Mouse (Mus musculus): ENCODE results near the gene Kcnn1.

Gene Kcnn1

DNA sequence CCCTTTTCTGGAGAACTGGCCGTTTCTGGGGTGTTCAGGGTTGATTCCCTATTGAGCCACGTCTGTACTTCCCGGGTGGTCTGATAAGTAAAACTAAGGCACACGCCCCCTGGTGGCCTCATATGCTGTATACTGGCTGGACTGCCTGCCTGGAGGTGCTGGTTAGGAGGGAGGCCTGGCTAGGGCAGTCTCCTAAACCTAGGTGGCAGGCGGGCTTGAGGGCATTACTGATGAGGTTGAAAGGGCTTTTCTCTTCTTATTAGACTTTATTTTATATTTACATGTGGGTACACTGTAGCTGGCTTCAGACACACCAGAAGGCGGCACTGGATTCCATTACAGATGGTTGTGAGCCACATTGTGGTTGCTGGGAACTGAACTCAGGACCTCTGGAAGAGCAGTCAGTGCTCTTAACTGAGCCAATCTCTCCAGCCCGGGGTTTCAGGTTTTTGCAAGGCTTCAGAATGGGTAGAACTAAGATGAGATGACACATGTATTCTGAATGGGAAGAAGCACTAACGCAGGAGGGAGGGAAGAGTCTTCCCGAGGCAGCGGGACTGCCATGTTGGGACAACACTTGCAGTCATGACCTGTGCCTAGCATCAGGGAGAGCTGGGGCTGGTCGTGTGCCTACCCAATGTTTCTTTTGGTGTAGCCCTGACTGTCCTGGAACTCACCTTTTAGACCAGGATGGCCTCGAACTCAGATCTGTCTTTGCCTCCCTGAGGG lies 30.8 kb upstream of the Kcnn1 start:
- peak; percentile 69 for DNase-seq (ENCODE audit: low spot score)

DNA sequence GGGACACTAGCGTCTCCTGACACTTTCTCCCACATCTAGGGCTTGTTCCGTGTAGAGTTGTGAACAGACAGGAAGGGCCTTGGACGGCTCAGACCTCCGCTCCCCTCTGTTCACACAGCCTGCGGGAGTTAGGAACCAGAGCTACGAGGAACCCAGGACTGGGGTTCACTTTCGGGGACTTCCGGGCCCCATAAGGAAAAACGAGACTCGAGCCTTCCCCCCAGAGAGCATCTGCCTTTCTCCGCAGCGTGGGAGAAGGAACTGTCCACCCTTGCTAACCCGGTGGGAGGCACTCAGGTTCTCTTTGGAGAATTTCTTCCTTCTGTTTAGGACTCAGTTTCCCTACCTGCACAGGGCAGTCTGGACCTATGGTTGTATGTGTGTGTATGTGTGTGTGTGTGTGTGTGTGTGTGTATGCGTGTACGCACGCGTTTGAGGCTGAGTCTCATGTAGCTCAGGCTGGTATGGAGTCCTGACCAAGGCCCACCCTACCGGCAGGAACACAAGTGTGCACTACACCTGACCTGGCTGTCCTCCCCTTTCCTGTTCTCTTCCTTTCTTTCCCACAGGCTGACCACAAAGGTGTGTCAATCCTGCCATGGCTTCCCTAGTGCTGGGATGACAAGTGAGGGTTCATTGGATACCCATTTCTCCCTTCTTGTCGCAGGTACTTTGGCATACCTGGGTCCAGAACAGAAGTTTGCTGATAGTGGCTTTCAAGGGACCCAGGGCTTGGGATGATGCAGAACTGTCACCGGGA lies 30.0 kb upstream of the Kcnn1 start:
- no peak for DNase-seq (ENCODE audit: low spot score)

DNA sequence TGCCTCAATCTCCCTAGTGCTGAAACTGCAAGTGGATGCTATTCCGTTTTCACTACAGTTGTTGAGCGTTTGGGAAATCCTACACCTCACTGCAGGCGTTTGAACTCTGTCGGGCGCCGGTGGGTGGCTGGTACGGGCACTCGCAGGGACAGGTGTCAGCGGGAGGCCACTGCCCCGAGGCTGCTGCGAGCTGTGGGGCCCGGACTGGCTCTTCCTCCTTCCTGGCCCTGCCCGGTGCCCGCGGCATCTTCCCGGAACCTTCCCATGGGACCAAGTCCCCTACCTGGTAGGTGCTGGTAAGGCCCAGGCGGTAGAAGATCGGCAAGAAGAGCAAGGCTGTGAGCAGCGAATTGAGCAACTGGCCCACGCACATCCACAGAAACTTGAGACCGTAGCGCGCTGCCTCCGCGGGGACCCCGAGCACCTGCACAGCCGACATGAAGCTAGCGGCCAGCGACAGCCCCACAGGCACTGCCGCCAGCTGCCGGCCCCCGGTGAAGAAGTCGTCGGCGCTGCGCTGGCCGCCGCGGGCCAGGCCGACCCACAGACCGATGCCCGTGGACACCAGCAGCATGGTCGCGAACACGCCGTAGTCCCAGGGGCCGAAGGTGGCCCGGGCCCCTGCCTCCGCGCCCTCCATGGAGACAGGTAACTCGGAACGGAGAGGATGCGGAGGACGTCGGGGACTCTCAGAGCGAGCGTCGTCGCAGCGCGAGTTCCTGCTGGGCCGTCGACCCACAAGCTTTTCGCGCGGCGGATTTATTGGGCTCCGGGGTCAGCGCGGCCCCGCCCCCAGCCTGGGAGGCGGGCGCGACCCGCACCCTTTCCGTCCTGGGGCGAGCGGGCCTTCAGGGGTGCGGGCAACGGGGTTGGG lies 29.2 kb upstream of the Kcnn1 start, which contains the start of gene Slc5a5:
Gene Slc5a5 (minus strand): TSS at position 736 of the 874 bp plus-strand sequence.
- DNase-seq (ENCODE audit: low spot score): no peak

DNA sequence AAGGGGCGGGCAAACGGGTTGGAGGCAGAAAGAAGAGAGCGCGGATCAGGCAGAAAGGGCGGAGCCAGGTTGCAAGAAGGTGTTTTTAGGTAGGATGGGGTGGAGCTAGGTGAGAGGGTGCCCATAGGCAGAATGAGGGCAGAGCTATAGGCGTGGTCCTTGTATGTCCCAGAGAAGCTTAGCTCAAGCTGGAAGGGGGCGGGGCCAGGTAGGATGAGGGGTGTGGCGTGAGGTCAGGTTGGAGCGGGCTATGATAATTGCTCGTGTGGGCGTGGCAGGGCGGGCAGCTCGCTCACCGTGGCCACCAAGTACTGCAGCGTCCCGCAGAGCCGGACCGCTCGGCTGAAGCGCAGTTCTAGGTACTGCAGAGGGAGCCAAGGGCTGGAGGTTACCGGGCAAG lies 28.3 kb upstream of the Kcnn1 start:
- peak; percentile 80 for DNase-seq (ENCODE audit: low spot score)

DNA sequence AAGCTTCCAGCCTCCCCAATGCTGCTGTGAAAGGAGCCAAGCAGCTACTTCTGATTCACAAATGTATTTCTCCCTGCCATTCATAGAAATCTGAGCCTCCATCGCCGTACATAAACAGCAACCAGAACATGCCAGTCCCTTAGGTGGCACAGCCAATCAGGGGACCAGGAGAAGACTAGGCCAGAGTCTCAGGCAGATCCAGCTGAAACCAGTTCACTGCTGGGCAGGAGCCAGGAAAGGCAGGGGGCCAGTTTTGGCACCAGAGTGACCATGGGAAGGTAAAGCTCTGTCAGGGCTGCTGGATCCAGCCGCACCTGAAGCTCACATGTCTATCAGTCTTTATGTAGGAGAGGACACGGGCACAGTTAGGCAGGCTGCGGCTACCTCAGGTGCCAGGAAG lies 27.6 kb upstream of the Kcnn1 start:
- no peak for DNase-seq (ENCODE audit: low spot score)

DNA sequence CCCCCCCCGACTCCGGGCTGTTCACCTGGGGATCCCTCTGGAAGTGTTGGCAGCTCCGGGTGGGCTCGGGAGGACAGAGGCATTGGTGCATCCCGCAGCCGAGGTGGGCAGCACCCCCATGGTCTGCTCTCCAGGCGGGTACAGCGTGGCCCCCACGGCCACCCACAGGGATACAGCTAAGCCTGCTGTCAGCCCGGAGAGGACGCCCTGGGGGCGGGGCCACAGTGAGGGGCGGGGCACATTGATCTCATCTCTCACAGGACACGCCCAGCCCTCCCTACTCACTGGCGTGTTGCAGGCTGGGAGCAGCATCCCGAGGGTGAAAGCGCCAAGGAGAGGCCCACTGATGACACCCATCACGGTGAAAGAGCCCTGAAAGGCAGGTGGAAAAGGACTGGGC lies 24.6 kb upstream of the Kcnn1 start:
- no peak for DNase-seq (ENCODE audit: low spot score)

DNA sequence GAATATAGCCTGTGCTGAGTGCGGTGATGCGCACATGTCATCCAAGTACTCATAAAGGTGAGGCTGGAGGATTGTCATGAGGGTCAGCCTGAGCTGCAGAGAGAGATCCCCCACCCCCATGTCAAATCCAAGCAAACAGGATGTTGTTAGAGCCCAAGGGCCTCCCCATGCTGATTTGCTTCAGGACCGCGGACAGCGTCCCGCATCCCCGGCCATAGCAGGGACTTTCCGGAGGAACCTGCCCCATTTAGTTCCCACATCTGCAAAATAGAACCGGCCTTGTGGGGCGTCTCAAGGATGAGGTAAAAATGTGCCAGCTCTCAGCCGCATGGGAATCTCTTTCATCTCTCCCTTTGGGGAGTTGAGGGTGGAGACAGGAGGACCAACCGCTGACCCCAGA lies 22.6 kb upstream of the Kcnn1 start:
- no peak for DNase-seq (ENCODE audit: low spot score)

DNA sequence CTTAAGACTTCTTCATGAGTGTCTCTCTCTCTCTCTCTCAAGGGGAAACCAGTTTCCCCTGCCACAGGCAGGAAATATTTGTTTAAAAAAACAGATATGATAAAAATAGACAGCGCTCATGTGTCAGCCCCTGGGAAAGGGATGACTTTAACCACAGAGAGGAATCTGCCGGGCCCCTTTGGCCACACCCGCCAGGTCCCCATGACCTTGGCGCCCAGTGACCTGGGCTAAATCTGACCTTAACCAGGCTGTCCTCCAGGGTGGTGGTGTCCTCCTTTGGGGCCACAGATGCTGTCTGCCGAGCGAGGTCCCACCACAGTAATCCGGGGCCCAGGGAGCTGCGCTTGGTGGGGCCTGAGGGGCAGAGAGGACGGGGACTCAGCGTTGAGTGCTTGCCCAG lies 21.6 kb upstream of the Kcnn1 start:
- DNase-seq (ENCODE audit: low spot score): no peak

DNA sequence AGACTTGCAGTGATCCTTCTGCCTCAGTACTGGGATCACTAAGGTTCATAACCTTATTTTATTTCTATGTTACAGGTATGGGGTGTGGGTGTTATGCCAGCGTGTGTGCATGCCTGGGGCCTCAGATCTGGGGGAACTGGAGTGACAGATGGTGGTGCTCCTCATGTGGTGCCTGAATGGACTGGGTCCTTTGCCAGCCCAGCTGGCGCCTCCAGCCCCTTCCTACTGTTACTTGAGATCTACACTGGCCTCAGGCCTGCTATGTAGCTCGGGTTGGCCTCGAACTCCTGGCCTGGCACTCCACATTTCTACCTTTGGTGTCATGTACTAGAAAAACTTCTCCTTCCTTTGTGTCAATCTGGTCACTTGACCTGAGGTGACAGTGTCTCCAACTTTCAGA lies 21.1 kb upstream of the Kcnn1 start:
- DNase-seq (ENCODE audit: low spot score): no peak

DNA sequence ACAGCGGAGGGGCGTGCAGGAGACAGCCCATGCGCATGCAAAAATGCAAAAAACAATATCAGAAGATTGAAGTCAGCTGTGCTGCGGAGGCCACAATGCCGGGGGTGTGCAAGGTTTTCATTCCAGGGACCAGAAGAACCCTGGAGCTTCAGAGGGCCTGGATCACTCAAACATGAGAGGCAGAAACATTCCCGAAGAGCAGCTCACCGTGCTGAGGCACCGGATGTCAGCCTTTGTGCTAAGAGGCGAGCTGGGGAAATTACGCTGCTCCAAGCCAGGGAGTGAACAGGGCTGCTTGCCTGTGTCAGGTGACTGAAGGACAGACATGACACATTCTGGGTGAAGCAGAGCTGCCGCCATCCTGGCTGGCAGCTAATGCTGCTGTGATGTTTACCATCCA lies 17.5 kb upstream of the Kcnn1 start:
- DNase-seq (ENCODE audit: low spot score): no peak

DNA sequence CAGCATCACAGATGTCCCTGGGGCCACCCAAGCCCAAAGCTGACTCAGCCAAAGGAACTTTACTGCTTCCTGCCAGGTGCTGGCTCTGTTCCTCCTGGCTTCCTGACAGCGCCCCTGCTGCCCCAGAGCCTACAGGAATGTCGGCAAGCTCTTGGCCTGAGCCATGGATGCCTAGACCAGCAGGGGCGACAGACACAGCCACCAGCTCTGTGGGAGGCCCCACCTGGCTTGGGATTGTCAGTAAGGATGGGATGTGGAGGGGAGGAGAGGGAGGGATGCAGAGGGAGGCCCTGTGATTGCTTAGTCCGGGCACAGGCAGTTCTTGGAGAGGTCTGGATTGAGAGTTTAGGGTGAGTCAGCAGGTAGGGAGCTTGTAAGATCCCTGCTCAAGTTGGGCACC lies 17.1 kb upstream of the Kcnn1 start:
- DNase-seq (ENCODE audit: low spot score): no peak

DNA sequence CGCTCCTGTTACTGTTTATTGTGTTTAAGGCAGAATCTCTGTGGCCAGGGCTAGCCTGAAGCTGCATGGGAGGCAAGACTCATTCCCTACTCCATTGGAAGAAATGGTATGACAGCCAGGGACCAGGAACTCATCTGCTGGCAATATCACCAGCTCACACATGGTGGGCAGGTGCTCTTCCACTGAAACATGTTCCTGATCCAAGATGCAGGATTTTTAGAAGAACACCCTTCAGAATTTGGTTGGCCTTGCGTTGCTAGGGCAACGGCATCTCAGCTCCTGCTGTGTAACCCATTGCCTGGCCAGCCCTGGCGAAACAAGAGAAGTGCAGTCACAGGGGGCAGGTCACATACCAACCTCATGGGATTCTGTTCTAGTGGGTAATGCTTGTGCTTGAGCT lies 16.4 kb upstream of the Kcnn1 start:
- DNase-seq (ENCODE audit: low spot score): no peak

DNA sequence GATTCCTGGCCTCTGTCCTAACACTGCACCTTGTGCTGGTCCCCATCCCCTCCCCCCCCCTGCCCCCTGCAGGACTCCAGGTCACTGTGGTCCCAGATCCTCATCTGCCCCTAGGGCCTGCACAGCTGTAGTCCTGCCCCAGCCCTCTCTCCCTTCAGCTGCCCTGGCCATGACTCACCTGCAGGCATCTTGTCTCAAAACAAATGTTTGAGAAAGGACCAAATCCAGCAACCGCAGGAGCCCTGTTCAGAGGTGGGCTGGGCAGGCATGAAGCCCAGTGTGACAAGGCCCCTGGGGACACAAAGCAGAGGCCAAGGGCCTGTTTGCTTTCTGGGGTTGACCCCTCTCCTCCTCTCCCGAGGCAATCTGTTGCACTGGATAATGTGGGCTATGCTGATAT lies 15.1 kb upstream of the Kcnn1 start:
- DNase-seq (ENCODE audit: low spot score): no peak

DNA sequence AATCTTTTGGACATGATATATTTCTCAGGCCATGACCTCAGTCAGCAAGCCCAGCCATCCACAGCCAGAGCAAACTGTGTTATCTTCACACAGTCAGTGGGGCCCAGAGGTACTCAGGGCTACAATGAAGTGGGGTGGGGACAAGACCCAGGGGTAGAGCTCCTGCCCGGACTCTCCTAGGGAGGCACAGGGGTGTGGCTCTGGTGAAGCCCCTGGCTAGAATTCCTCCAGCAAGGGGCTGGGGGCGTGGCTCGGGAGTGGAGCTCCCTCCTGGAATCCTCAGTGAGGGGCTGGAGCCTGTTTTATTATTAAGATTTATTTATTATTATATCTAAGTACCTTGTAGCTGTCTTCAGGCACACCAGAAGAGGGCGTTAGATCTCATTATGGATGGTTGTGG lies 13.3 kb upstream of the Kcnn1 start:
- no peak for DNase-seq (ENCODE audit: low spot score)

DNA sequence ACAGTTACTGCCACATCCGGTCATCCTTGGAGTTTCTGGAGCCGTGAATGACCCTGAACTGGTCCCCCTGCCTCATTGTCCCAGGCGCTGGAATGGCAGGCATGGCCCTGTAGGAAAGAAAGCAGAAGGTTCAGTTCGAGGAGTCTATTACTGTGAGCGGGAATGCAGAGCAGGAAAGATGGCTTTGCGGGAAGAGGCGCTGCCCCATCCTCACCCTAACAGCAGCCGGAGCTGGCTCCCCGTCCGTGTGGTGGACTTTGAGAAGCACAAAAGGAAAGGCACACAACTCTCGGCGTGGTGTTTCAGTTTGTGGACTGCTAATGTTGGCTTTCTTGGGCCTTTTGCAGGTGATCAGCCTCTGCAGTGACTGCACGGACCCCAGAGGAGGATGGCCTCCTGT lies 11.4 kb upstream of the Kcnn1 start:
- no peak for DNase-seq (ENCODE audit: low spot score)

DNA sequence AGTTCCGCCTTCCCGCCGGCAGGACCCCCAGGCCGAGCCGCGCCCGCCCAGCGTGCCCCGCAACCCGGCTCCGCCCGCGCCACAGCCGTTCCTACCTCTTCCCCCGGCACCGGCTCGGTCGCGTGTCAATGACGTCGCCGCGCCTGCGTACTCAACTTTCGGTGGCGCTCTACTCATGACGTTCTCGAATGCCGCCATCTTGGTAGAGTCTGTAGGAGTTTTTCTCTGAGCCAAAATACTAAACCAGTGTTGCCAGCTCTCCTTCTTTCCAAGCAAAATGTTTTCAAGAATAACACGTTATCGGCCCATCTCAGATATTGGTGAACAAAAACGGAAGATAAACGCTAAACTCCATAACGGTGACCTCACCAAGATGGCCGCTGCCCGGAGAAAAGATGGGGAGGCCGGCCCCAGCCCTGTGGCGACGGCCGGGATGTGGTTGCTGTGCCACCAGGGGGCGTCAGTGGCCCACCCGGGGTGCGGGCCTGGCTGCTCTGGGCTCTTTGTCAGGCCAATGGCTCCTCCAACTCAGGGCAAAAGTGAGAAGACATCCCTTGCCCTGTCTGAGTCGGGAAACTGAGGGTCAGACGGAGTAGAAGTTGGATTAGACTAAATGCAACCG lies 10.4 kb upstream of the Kcnn1 start, which contains the start of gene Ccdc124:
Gene Ccdc124 (minus strand): TSS at position 572 of the 622 bp plus-strand sequence.
- DNase-seq (ENCODE audit: low spot score): peak; percentile 96

DNA sequence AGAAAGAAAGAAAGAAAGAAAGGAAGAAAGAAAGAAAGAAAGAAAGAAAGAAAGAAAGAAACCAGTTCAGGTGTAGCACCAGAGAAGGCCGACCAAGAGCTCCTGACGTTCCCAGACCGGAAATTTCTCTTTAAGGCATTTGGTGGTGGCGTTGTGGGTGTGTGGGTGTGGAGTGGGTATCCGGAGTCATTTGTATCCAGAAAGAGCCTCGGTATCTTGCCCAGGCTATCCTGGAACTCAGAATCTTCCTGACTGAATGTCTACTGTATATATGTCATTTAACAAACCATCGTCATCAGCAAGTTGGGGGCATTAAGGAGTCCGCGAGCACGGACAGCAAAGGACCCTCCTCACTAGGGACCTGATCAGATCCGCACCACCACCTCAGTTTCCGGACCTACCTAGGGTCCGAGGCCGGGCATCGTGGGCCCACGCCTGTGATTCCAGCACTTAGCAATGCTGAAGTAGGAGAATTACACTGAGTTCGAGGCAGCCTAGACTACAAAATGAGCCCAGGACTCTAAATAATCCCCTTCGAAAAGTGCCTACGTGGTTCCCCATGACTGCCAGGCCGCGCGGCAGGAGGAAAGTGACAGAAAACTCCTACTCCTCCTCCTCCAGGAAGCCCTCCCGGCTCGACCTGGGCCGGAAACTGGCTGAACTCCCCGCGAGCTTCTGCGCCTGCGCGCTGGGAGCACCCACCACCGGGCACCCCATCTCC lies 9.7 kb upstream of the Kcnn1 start:
- DNase-seq (ENCODE audit: low spot score): no peak

DNA sequence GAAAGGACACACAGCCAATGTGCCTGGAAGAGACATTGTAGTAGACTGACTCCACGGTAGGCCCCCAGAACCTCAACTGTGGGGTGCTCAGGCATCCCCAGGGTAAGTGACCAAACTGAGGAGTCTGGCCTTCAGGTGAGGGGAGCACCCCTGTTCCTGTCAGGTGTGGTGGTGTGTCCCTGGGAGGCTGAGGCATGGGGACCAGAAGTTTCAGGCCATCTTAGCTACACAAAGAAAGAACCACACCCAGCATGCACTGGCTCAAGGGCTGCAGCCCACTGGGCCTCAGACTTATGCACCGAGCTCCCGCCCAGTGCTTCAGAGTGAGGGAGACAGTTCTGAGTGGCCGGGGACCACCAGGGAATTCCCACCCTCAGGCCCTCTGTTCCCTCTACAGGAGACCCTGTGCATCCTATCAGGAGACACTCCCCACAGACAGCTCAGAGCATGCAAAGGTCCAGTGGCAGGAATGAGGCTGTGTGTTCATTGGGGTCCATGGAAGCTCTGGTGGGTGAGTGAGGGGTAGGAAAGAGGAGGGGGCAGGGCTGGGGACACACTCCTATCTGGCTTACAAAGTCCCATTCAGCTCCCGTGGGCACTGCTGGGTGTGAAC lies 8.2 kb upstream of the Kcnn1 start:
- DNase-seq (ENCODE audit: low spot score): no peak

DNA sequence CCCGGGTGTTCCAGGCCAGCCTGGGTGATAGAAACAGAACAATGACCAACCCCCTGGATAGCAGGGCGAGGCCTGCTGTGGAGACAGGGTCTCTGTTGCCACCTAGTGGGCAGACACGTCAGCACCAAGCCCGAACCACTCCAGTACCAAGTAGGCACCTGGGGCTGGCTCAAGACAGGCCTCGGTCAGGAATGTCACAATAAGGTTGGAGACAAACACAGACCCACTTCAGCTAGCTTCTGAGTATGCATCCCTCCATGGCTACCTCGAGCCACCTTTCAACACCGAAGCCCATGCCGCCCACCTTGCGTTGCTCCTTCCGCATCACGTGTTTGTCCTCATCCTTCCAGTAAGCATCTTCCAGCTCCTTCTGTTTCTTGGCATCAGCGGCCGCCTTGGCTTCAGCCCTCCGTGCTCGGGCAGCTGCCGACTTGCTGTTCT lies 6.6 kb upstream of the Kcnn1 start:
- DNase-seq (ENCODE audit: low spot score): peak; percentile 84

DNA sequence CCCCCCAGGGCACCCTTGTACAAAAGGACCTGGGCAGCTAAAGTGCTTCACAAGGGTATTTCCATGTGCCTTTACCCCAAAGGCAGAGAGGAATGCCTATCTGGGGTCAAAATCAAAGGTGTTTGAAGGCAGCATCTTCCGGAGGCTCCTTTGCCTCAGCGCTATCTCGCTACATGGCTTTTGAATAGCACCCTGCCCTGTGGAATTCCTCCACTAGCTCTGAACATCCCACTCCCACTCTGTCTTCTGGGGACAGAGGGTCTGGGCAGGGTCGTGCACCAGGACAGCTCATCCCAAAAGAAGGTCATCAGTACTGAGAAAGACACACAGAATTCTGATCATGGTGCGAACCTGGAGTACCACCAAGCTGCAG lies 6.1 kb upstream of the Kcnn1 start:
- DNase-seq (ENCODE audit: low spot score): no peak

DNA sequence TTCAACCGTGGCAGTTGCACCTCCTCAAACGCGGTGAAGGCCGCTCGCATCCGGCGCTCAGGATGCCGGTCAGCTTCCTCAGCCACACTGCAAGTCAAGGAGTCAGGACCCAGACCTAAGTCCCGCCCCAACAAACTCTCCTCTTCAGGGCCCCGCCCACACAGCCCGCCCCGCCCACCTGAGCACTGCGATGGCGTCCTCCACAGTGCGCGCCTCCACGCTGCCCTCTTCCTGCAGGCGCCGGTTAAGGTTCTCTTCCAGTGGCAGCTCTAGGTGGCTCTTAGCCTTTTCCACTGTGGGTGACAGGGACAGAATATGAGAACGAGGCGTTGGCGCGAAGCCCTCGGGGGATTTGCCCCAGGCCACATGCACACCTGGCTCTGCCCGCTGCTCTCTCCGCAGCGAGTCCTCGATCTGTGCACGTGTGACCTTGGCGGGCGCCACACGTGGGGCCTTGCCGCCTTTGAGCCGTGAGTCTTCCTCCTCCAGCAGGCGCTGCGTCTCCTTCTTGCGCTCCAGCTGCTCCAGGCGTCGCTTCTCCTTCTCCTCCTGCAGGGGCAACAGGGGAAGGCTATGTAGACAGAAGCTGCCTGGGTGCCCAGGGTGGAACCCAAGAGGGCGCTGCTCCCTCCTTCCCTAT lies 5.6 kb upstream of the Kcnn1 start:
- peak; percentile 57 for DNase-seq (ENCODE audit: low spot score)
